ENCODE assay signal across 14 mouse cellular contexts in genomic region chr8:94634211-94634610, GRCm38 (mm10). TPM values are rescaled to one million over a fixed set of nuclear protein-coding genes. Genes with fewer than 3 reads are reported as not detected.
DNase-seq lines count a peak whose midpoint lies in the region; ATAC-seq and TF ChIP-seq lines count a peak whose summit lies in the region.
"Had no signal": no experiment of that assay in that cellular context is flagged by ENCODE, and none has a peak within 500 bp of the region (broad histone marks: within the 10 kb centered on the region; RNA-seq: fewer than 3 reads in every experiment).

No protein-coding gene starts in this region.

- H3K27me3 ChIP-seq in stomach, embryonic 15.5 days (replicated peaks): no peaks in the 10 kb centered on the region
- H3K27me3 ChIP-seq in stomach, postnatal 0 days (ENCODE audit: control insufficient read depth, insufficient read depth, low read length): no peaks in the 10 kb centered on the region
- H3K27me3 ChIP-seq: embryonic facial prominence, embryonic 13.5 days; hindbrain, embryonic 12.5 days had no signal

- H3K36me3 ChIP-seq in stomach, embryonic 15.5 days: peaks cover 23% of the 10 kb centered on the region
- H3K36me3 ChIP-seq in stomach, postnatal 0 days (ENCODE audit: control insufficient read depth, insufficient read depth, low read length): peaks cover 7% of the 10 kb centered on the region; the same call in 1 of the 2 replicates

- no peak for TF ChIP-seq CTCF in stomach, postnatal 0 days (IDR thresholded peaks at IDR 0.05; ENCODE audit: low read depth)

- H3K9me3 ChIP-seq in stomach, embryonic 15.5 days: no peaks in the 10 kb centered on the region
- no peaks in the 10 kb centered on the region for H3K9me3 ChIP-seq in stomach, postnatal 0 days (ENCODE audit: control insufficient read depth, low read length)
- H3K9me3 ChIP-seq: embryonic facial prominence, embryonic 13.5 days; hindbrain, embryonic 12.5 days had no signal

- no peak for DNase-seq in stomach, postnatal 0 days (ENCODE audit: low spot score)
- no peak for DNase-seq in kidney, adult 18-20 months
- no peak for DNase-seq in adrenal gland, postnatal 14 days
- no peak for DNase-seq in urinary bladder, postnatal 4 days (ENCODE audit: low spot score in 2 of 2)
- DNase-seq in embryo, embryonic 10.5 days (ENCODE audit: low spot score): no peak
- DNase-seq: cerebellum, adult 11 months; kidney, postnatal 25 days; lung, postnatal 36 days; right cerebral cortex, postnatal 14 days had no signal

- no peak overlapping the region for H3K4me3 ChIP-seq in stomach, embryonic 15.5 days (replicated peaks)
- no peak overlapping the region for H3K4me3 ChIP-seq in stomach, postnatal 0 days (ENCODE audit: low read depth, low read length)
- H3K4me3 ChIP-seq: embryonic facial prominence, embryonic 13.5 days; hindbrain, embryonic 12.5 days had no signal

- TF ChIP-seq EP300 in stomach, postnatal 0 days (optimal IDR thresholded peaks at IDR 0.05): no peak

- H3K4me2 ChIP-seq in stomach, embryonic 15.5 days: no peak overlapping the region
- H3K4me2 ChIP-seq in stomach, postnatal 0 days (replicated peaks; ENCODE audit: low read depth): no peak overlapping the region
- H3K4me2 ChIP-seq: embryonic facial prominence, embryonic 13.5 days; hindbrain, embryonic 12.5 days had no signal

- H3K9ac ChIP-seq in stomach, embryonic 15.5 days: no peak overlapping the region
- no peak overlapping the region for H3K9ac ChIP-seq in stomach, postnatal 0 days (ENCODE audit: low read length)
- H3K9ac ChIP-seq: embryonic facial prominence, embryonic 13.5 days; hindbrain, embryonic 12.5 days had no signal

- H3K27ac ChIP-seq in stomach, embryonic 15.5 days: no peak overlapping the region
- H3K27ac ChIP-seq in stomach, postnatal 0 days (replicated peaks): no peak overlapping the region
- H3K27ac ChIP-seq: embryonic facial prominence, embryonic 13.5 days; hindbrain, embryonic 12.5 days had no signal

- ATAC-seq in stomach, embryonic 15.5 days (ENCODE audit: insufficient read depth, low FRiP score, low read depth): peak; percentile 60; the same call in 1 of the 2 replicates
- ATAC-seq in stomach, postnatal 0 days (ENCODE audit: low FRiP score, low TSS enrichment): no peak
- peak; percentile 94 for ATAC-seq in inflammation-experienced regulatory T-cells, adult 6 months
- ATAC-seq in megakaryocyte progenitor cell, adult 5-6 weeks (replicated peaks; ENCODE audit: poor library complexity): peak; percentile 98

- no peaks in the 10 kb centered on the region for H3K4me1 ChIP-seq in stomach, embryonic 15.5 days
- H3K4me1 ChIP-seq in stomach, postnatal 0 days (replicated peaks; ENCODE audit: control insufficient read depth, insufficient read depth): no peaks in the 10 kb centered on the region
- H3K4me1 ChIP-seq: embryonic facial prominence, embryonic 13.5 days; hindbrain, embryonic 12.5 days had no signal

RNA-seq across cellular contexts. Expression of gene Arl2bp, which starts 32.2 kb away (rescaled TPM):
- 129 and 137 TPM in 2 replicates for polyA plus RNA-seq in stomach, embryonic 15.5 days (2015; fragmentation: Nextera tagmentation; extraction: Ambion mirVana)
- 91.2 and 94.2 TPM in 2 replicates for polyA plus RNA-seq in stomach, postnatal 0 days (2015; fragmentation: Nextera tagmentation; extraction: Ambion mirVana)
- polyA plus RNA-seq in inflammation-experienced regulatory T-cells, adult 6 months (2017; shearing (Covaris generic)): 10 to 100 TPM; 24.0 to 32.2 (median 29.5) TPM
- 21.1 and 26.4 TPM in 2 replicates for total RNA-seq in megakaryocyte progenitor cell, adult 5-6 weeks (2015)
- 73.3 and 75.1 TPM in 2 replicates for total RNA-seq in megakaryocyte progenitor cell, adult 5-6 weeks (2017)
- 60.1 and 71.0 TPM in 2 replicates for total RNA-seq in adrenal gland, postnatal 14 days (2021)

RNA-seq across cellular contexts. Expression of gene Fam192a, which starts 32.4 kb away (rescaled TPM):
- polyA plus RNA-seq in stomach, embryonic 15.5 days (2015; fragmentation: Nextera tagmentation; extraction: Ambion mirVana): 55.6 and 61.6 TPM in 2 replicates
- 42.0 and 44.7 TPM in 2 replicates for polyA plus RNA-seq in stomach, postnatal 0 days (2015; fragmentation: Nextera tagmentation; extraction: Ambion mirVana)
- polyA plus RNA-seq in inflammation-experienced regulatory T-cells, adult 6 months (2017; shearing (Covaris generic)): 10 to 100 TPM; 52.4 to 89.1 (median 66.9) TPM
- total RNA-seq in megakaryocyte progenitor cell, adult 5-6 weeks (2015): 35.3 and 40.4 TPM in 2 replicates
- total RNA-seq in megakaryocyte progenitor cell, adult 5-6 weeks (2017): 102 and 135 TPM in 2 replicates
- 42.3 and 45.9 TPM in 2 replicates for total RNA-seq in adrenal gland, postnatal 14 days (2021)

RNA-seq across cellular contexts. Expression of gene Rspry1, which starts 32.5 kb away (rescaled TPM):
- polyA plus RNA-seq in stomach, embryonic 15.5 days (2015; fragmentation: Nextera tagmentation; extraction: Ambion mirVana): 33.0 and 34.9 TPM in 2 replicates
- polyA plus RNA-seq in stomach, postnatal 0 days (2015; fragmentation: Nextera tagmentation; extraction: Ambion mirVana): 15.2 and 16.1 TPM in 2 replicates
- 10 to 100 TPM; 23.1 to 29.3 (median 24.0) TPM for polyA plus RNA-seq in inflammation-experienced regulatory T-cells, adult 6 months (2017; shearing (Covaris generic))
- total RNA-seq in megakaryocyte progenitor cell, adult 5-6 weeks (2015): 39.4 and 41.1 TPM in 2 replicates
- 31.6 and 35.4 TPM in 2 replicates for total RNA-seq in megakaryocyte progenitor cell, adult 5-6 weeks (2017)
- total RNA-seq in adrenal gland, postnatal 14 days (2021): 20.5 and 21.7 TPM in 2 replicates
